Mouse (Mus musculus) kidney, postnatal 36 days (tissue): Measurements from ENCODE around the gene Baiap2.
A peak's percentile ranks its signal among the peaks of the same experiment; 100 is the strongest.

ENCODE experiments used
- DNase-seq, 2 experiments: peaks; one replicate each; pipeline ENCODE4 v3.0.0; 2021 to 2022; ENCODE audit warnings: mixed read lengths in 2 of 2

Gene Baiap2

DNA sequence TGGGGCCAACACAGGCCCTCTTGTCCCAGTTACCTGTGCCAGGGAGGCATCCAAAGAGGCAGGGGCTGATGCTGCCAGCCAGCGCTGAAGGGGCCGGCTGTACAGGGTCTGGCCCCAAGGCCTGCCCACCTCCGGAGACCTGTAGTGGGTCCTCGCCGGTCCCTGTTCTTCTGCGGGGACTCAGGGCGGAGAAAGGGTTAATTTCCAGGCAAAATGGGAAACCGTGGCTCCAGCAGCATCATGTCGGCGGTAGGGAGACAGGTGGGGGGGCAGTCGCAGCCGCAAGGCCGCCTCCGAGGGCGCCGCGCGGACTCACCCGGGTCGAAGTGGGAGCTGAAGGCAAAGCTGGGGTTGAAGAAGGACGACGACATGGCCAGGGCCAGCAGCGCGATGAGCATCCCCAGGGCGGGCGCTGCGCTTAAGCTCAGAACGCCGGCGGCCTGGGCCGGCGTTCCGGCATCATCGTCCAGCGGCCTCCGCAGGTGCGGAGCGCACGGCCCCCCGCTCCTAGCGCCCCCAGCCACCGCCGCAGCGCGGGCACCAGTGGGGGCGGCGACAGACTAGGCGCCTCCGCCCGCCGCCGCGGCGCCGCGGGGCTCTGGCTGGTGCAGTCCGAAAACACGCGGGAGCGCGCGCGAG, 104.1 kb downstream of the Baiap2 start, which contains the start of gene Aatk:
Aatk (minus strand) TSS at position 615 of the 639 bp plus-strand sequence.
- DNase-seq, result peak in 1 of 2 experiments; percentile 41

DNA sequence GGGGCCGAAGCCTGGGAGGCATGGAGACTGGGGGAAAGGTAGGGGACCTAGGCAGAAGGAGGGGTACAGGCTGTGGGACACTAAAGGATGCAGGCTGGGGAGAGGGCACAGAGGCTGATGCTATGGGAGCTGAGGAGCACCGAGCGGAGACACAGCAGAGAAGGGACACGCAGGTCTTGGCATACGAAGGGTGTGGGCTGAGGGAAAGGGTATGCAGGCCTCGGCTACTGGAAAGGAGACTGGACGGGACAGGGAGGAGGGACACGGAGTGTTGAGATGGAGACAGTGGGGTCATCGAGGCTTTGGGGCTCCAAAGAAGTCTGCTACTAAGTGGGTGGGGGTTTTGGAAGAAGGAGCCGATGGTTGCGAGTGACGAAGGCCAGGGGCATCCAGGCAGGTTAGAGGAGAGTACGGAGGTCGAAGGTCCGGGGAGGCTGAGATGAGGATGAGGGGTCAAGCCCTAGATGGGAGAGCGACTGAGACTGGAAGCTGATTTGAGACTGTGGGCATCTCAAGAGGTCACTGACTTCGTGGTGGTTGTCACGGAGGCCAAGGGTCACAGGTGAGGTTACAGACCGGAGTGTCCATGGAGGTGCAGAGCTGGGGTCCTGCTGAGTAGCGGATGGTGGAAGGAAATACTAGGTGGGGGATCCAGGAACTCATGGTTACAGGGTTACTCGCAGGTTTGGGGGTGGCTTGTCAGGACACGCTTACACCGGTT, 105.1 kb downstream of the Baiap2 start:
- DNase-seq, result no peak

DNA sequence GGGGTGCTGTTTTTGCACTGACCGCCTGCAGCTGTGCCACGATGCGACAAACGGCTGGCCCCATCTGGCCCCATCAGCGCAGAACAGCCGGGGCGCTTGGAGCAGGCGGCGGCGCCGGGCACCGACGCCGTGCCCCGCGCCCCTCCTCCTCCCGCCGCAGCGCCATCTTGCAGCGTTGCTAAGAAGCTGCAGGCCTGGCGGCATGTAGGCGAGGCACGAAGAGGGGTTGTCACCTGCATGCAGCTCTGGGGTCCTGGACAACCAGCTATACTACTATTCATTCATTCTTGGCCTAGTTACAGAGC, 105.6 kb downstream of the Baiap2 start:
- peak in 1 of 2 experiments; percentile 28 for DNase-seq

DNA sequence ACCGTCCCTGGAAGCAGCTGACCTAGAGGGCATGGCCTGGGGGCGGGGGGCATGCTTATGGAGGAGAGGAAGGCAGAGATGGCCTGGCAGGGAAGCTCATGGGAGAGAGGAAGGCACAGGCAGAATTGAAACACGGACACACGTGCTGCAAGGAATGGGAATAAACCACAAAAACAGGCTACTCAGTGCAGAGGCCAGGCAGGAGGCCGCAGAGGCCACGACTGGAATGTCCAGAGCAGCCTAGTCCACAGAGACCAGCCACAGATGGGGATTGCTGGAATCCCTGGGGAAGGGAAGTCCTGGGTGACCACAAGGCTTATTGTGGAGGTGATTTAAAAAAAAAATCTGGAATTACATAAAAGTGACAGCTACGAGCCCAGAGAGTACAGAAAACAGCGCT, 106.5 kb downstream of the Baiap2 start:
- DNase-seq, result peak; percentile 47 to 51

DNA sequence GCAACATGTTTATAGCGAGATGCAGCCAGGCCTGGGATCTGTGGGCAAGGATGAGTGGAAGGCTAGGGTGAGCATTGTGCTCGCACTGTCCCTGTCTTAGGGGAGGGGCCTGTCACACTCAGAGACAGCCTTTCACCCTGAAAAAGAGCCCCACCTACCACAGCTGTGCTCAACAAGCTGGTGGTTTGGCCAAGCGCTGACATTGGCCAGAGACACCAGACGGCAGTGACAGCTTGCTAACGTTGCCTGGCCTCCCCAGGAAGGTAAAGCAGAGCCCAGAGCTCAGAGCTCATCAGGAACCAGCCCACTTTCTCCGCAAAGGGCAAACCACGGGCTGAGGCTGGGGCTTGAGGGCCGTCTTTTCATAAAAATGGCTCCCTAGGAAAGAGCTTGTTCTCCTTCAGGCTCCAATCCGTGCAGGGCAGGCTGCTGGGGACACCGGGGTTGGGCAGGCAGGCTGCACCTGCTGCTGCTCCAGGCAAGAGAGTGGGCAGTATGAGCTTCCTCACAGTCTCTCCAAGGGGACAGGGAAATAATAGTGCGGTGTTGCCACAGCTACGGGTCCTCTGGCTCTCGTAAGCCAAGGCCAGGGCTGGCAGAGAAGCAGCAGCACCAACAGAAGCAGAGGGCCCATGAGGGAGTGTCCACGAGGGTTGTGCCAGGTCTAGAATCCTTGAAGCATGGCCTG, 108.7 kb downstream of the Baiap2 start:
- no peak for DNase-seq

DNA sequence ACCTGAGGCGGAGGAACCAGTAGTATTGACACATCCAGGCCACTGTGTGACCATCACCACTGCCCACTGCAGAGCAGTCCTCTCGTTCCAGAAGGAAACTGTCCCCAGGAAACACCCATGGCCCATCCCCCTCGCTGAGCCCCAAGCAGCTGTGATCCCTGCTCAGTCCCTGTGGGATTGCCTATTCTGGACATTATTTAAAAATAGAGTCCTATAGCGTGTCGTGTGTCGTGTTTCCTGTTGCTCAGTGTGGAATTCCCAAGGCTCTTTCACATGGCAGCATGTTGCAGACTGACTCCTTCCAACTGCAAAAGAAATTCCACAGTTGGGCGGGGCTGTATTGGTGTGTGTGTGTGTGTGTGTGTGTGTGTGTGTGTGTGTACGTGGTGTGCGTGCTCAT, 109.7 kb downstream of the Baiap2 start:
- peak in 1 of 2 experiments; percentile 36 for DNase-seq

DNA sequence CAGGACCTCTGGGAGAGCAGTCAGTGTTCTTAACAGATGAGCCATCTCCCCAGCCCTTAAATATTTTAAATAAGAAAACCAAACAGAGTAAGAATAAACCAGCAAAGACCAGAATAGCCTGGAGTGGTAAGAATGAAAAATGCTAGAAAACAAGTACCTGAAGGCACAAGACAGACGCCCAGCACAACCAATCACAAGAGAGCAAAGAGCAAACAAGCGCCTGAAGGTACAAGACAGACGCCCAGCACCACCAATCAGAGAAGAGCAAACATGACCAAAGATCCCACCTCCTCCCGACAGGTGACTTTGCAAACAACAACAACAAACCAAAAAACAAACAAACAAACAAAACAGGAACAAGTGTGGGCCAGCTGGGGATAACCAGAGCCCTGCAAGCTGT, 111.3 kb downstream of the Baiap2 start:
- no peak for DNase-seq

DNA sequence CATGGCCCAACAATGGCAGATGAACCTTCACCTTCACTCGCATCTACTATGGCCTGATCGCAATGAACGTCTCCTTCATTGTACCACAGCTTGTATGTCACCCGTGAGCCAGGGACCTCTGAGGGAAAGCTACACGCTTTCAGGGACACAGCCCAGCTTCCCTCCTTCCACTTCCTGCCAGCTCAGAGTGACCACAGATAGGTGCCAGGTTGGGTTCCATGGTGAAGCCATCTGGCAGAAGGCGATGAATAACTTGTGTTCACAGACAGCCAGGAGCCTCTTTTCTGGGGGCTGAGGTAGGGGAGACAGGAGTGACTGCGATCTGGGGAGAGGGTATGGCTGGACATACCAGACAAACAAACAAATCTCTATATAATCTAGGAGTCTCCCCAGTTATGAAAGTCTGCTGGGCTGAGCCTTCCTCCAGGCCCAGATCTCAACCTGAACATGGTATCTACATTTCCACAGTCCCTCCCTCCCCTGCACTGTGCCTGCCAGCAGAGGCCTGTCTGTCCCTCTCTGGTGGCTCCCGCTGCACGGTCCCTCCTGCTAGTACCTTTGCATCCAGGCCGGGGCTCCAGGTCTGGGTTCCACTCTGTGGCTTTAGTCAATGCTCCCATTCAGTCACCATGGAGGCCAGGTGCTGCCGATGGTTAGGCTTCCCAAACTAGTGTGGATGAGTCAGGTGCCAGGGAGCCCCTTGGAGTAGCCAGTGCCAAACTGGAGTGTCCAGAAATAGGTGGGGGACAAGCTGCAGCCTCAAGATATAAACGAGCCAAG, 113.6 kb downstream of the Baiap2 start:
- no peak for DNase-seq
